Mouse (Mus musculus) heart, postnatal 0 days (tissue): ENCODE measurements at regions not wholly inside any gene's neighbourhood (a gene's known extent, or its start where the extent isn't known, plus 50 kb on each side); places are given as distances from the start of the nearest gene placed in this dataset.

Source experiments
- CTCF ChIP-seq: IDR thresholded peaks from 2 replicates; pipeline ENCODE4 v1.5.1; 2016; ENCODE audit warnings: antibody characterized with exemption, control low read depth, low read depth
- EP300 ChIP-seq: IDR thresholded peaks from 2 replicates; pipeline ENCODE4 v1.6.1; 2016; ENCODE audit warnings: antibody characterized with exemption, low read depth

DNA sequence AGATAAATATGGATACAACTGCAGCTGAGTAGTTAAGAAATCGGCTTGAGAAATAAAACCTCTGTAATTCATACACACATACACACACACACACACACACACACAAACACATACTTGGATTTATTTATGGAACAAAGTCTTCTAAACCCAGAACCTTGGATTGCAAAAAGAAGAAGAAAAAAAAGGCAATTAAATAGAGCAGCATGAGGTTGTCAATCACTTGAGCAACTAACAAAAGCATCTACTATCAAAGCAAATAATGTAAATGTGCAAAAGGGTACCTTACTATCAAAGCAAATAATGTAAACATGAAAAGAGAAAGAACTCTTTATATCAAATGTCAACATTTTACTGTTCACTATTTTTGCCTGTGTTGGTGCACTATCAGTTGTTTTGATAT, 826.1 kb upstream of the Nr2f1 start:
- TF ChIP-seq CTCF (no peak), EP300 (no peak)
